Mouse (Mus musculus) embryonic facial prominence, embryonic 14.5 days (tissue): ENCODE results near the gene Pcnx3. TPM values are rescaled to one million over a fixed set of nuclear protein-coding genes. Genes with fewer than 3 reads are reported as not detected.
A peak's percentile ranks its signal among the peaks of the same experiment; 100 is the strongest.

Experiments used
- ATAC-seq: fragments of 200-750 bp; cut with Nextera tagmentation; 2 replicates; pipeline ENCODE4 v1.8.0; 2017; ENCODE audit warnings: low read depth, moderate number of reproducible peaks, moderate TSS enrichment
- DNase-seq: peaks from one replicate; pipeline ENCODE4 v3.0.0-alpha.2; 2015; ENCODE audit warnings: low spot score
- H3K27ac ChIP-seq: fragments of 300-500 bp; sonication (generic); replicated peaks from 2 replicates; pipeline ENCODE4 v1.5.1; 2014; ENCODE audit warnings: low read depth, mild to moderate bottlenecking, low read length, moderate library complexity
- H3K27me3 ChIP-seq: fragments of 300-500 bp; sonication (generic); replicated peaks from 2 replicates; pipeline ENCODE4 v1.6.1; 2014; ENCODE audit warnings: low read length; ENCODE audit not compliant: control insufficient read depth, insufficient read depth
- H3K36me3 ChIP-seq: fragments of 300-500 bp; sonication (generic); 2 replicates; pipeline ENCODE4 v1.6.1; 2014; ENCODE audit warnings: low read length, mixed read lengths; ENCODE audit not compliant: control insufficient read depth, insufficient read depth
- H3K4me1 ChIP-seq: fragments of 300-500 bp; sonication (generic); 2 replicates; pipeline ENCODE4 v1.6.1; 2014; ENCODE audit warnings: antibody characterized with exemption, low read length; ENCODE audit not compliant: control insufficient read depth, insufficient read depth
- H3K4me2 ChIP-seq: fragments of 300-500 bp; sonication (generic); 2 replicates; pipeline ENCODE4 v1.6.1; 2014; ENCODE audit warnings: low read depth, mild to moderate bottlenecking, low read length, moderate library complexity, mixed read lengths
- H3K4me3 ChIP-seq: fragments of 300-500 bp; sonication (generic); 2 replicates; pipeline ENCODE4 v1.5.1; 2014; ENCODE audit warnings: low read depth, mild to moderate bottlenecking, low read length
- H3K9ac ChIP-seq: fragments of 300-500 bp; sonication (generic); 2 replicates; pipeline ENCODE4 v1.6.1; 2014; ENCODE audit warnings: low read depth, mild to moderate bottlenecking, low read length, moderate library complexity, mixed read lengths
- H3K9me3 ChIP-seq: fragments of 300-500 bp; sonication (generic); 2 replicates; pipeline ENCODE4 v1.6.1; 2016; ENCODE audit warnings: low read length; ENCODE audit not compliant: control insufficient read depth
- WGBS: fragments of 180-500 bp; shearing (Covaris S2); extraction: QIAGEN DNeasy Blood & Tissue Kit; methylation state at CpG from one replicate; pipeline ENCODE4 v1.1.7; 2014; 5-methylcytosine and 5-hydroxymethylcytosine counted together
- polyA plus RNA-seq: library from polyadenylated mRNA; unstranded; fragments of >200 nt; fragmentation: Nextera tagmentation; extraction: Ambion mirVana; gene quantifications from 2 replicates; pipeline ENCODE4 v1.2.1, GENCODE M21; 2014

Pcnx3 gene
- polyA plus RNA-seq, 1 experiment from 2014 or later, result 24.1 TPM

GRCm38 (mm10) chr19:5715793-5716688 lies 27.3 kb upstream of the Pcnx3 start:
- H3K9me3 ChIP-seq, result no peaks in the 10 kb centered on the region
- H3K27me3 ChIP-seq, result no peaks in the 10 kb centered on the region
- ATAC-seq (peak; percentile 38), DNase-seq (peak; percentile 21)
- peak overlapping the region; percentile 20; the same call in 1 of the 2 replicates for H3K4me2 ChIP-seq
- 0 out of 2 replicates have a peak overlapping the region, but pooled peaks have one; percentile 25 for H3K9ac ChIP-seq
- H3K4me3 ChIP-seq, result no peak overlapping the region
- peaks cover 11% of the 10 kb centered on the region; the same call in 1 of the 2 replicates for H3K4me1 ChIP-seq
- no peak overlapping the region for H3K27ac ChIP-seq
- H3K36me3 ChIP-seq, result peaks cover 66% of the 10 kb centered on the region
- WGBS, result 32% methylated on average over 43 of the region's 43 CpGs

- H3K4me3 ChIP-seq, result no peak overlapping the region
- H3K4me1 ChIP-seq, result peaks cover 11% of the 10 kb centered on the region; the same call in 1 of the 2 replicates
- no peaks in the 10 kb centered on the region for H3K27me3 ChIP-seq
- H3K4me2 ChIP-seq, result no peak overlapping the region
- H3K27ac ChIP-seq, result peak overlapping the region; percentile 53
- peak; percentile 84 for DNase-seq
- WGBS, result 0% methylated on average over 1 of the region's 2 CpGs
- peaks cover 62% of the 10 kb centered on the region for H3K36me3 ChIP-seq
- no peaks in the 10 kb centered on the region for H3K9me3 ChIP-seq
- H3K9ac ChIP-seq, result no peak overlapping the region
- peak; percentile 65 for ATAC-seq
These were observed 25.0 kb upstream of the Pcnx3 start for GRCm38 (mm10) chr19:5713730-5714129.

DNA sequence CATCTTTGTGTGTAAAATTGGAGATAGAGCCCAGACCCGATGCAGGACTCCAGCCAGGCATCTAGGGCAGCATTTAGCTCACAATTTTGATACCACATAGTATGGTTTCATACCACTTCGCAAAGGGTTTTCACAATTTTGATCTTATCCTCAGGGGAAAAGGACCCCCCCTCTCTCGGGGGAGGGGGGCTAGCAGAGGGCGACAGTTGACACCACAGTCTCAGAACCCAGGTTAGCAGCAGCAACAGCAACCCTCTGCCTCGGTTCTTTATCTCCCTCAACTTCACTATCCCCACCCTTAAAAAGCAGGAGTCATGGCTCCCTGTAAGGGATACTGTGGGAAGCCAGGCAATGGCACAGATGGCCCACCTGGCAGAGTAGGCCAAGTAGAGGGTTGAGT lies 24.5 kb upstream of the Pcnx3 start:
- DNase-seq, result no peak
- Histone ChIP-seq H3K27ac (peak overlapping the region; percentile 53), H3K9me3 (no peaks in the 10 kb centered on the region), H3K4me1 (peaks cover 11% of the 10 kb centered on the region; the same call in 1 of the 2 replicates), H3K36me3 (peaks cover 62% of the 10 kb centered on the region), H3K4me2 (no peak overlapping the region), H3K9ac (no peak overlapping the region), H3K4me3 (no peak overlapping the region), H3K27me3 (no peaks in the 10 kb centered on the region)
- ATAC-seq, result no peak
- WGBS, result 61% methylated on average over 5 of the region's 5 CpGs

DNA sequence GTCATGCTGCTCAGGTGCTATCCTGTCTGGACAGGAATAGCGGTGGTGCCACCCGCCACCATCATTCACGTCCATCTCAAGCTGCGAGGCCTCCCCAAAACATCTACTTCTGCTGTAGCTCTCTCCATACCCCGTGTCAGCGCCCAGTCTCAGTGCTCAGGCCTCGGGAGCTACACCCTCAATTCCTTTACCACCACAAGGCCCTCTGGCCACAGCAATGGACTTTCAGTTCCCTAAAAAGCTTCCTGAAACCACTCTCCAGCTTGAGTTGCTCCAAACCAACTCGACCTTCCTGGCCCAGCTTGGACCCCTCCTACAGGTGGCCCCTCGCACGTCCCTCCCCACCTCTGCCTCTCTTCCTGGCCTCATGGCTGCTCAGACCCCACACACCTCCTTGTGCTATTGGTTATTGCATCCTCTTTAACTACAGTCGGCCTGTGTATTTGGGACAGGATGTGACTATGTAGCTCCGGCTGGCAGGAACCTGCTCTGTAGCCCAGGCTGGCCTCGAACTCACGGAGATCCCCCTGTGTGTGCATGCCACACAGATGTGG lies 23.3 kb upstream of the Pcnx3 start:
- Histone ChIP-seq H3K4me3 (no peak overlapping the region), H3K4me1 (peaks cover 11% of the 10 kb centered on the region; the same call in 1 of the 2 replicates), H3K27ac (no peak overlapping the region), H3K9me3 (no peaks in the 10 kb centered on the region), H3K4me2 (no peak overlapping the region), H3K36me3 (peaks cover 74% of the 10 kb centered on the region), H3K9ac (no peak overlapping the region), H3K27me3 (no peaks in the 10 kb centered on the region)
- DNase-seq (no peak), ATAC-seq (no peak)
- WGBS, result 93% methylated on average over 14 of the region's 14 CpGs

GRCm38 (mm10) chr19:5711218-5711617 lies 22.5 kb upstream of the Pcnx3 start:
- 23% methylated on average over 3 of the region's 3 CpGs for WGBS
- ATAC-seq (no peak; the same call in 1 of the 2 replicates), DNase-seq (peak; percentile 73)
- no peak overlapping the region for H3K27ac ChIP-seq
- H3K36me3 ChIP-seq, result peaks cover 74% of the 10 kb centered on the region
- no peaks in the 10 kb centered on the region for H3K27me3 ChIP-seq
- no peak overlapping the region for H3K4me2 ChIP-seq
- no peak overlapping the region for H3K9ac ChIP-seq
- no peaks in the 10 kb centered on the region for H3K9me3 ChIP-seq
- no peak overlapping the region for H3K4me3 ChIP-seq
- H3K4me1 ChIP-seq, result peaks cover 11% of the 10 kb centered on the region; the same call in 1 of the 2 replicates

GRCm38 (mm10) chr19:5710581-5710980 lies 21.9 kb upstream of the Pcnx3 start:
- 77% methylated on average over 8 of the region's 8 CpGs for WGBS
- Histone ChIP-seq H3K4me2 (no peak overlapping the region), H3K27me3 (no peaks in the 10 kb centered on the region), H3K4me1 (peaks cover 11% of the 10 kb centered on the region; the same call in 1 of the 2 replicates), H3K36me3 (peaks cover 73% of the 10 kb centered on the region), H3K9ac (no peak overlapping the region), H3K27ac (no peak overlapping the region), H3K9me3 (no peaks in the 10 kb centered on the region), H3K4me3 (no peak overlapping the region)
- DNase-seq (no peak), ATAC-seq (no peak)

DNA sequence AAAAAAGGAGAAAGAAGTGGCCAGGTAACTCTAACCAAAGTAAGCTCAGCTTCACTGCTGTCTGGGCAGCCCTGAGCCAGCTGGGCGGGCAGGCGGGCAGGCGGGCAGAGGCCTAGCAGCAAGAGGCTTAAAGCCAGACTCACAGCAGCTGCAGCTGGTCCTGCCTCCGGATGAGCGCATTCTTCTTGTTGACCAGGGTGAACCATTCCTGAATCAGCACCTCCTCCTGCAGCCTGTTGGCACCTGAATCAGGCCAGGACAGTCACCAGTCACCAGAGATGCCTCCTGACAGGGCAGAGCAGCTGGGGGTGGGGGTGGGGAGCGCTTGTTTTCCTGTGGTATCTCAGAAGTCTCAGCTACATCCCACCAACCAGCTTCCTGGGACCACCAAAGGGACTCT lies 21.4 kb upstream of the Pcnx3 start:
- no peak overlapping the region for H3K9ac ChIP-seq
- 84% methylated on average over 6 of the region's 6 CpGs for WGBS
- no peaks in the 10 kb centered on the region for H3K27me3 ChIP-seq
- H3K27ac ChIP-seq, result no peak overlapping the region
- no peak overlapping the region for H3K4me3 ChIP-seq
- no peak overlapping the region for H3K4me2 ChIP-seq
- no peaks in the 10 kb centered on the region for H3K9me3 ChIP-seq
- ATAC-seq (no peak), DNase-seq (no peak)
- peaks cover 69% of the 10 kb centered on the region for H3K36me3 ChIP-seq
- H3K4me1 ChIP-seq, result peaks cover 11% of the 10 kb centered on the region

DNA sequence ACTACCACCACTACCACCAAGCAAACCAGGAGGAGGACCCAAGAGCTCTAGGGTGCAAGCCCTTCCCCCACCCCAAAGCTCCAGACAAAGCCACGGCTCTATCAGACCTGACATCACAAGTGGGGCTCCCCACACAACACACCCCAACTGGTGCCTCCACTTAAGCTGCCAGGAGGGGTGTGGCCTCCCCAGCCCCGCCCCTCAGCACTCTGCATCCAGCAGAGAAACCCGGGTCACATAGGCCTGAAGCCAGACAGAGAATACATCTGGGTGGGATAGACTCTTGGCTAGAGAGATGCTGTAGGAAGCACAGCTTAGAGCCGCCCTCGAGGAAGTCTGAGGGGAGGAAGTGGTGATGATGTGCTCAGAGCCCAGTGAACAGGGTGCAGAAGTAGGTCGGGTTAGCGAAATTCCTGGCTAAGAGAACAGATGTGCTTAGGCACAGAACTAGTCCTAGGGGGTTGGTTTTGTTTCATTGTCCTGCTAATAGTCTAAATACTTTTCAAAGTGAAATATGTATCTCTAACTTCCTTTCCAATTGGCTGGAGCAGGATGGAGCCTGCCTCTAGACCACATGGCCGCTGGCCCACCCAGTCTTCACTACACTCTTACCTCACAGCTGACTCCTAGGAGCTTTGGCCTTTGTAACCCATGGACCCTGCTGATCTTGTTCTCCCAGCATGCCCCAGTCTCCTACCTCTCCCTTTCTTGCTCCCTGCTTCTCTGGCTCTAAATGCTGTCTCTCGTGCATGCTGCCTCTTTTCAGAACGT lies 16.3 kb upstream of the Pcnx3 start:
- peak overlapping the region; percentile 1; the same call in 1 of the 2 replicates for H3K4me2 ChIP-seq
- peak overlapping the region; percentile 72 for H3K27ac ChIP-seq
- no peak overlapping the region for H3K4me3 ChIP-seq
- H3K36me3 ChIP-seq, result peaks cover 71% of the 10 kb centered on the region
- peak; percentile 69 for ATAC-seq
- H3K9ac ChIP-seq, result 0 out of 2 replicates have a peak overlapping the region, but pooled peaks have one; percentile 38
- no peaks in the 10 kb centered on the region for H3K9me3 ChIP-seq
- no peaks in the 10 kb centered on the region for H3K27me3 ChIP-seq
- peak; percentile 78 for DNase-seq
- 30% methylated on average over 10 of the region's 10 CpGs for WGBS
- no peaks in the 10 kb centered on the region; the same call in 1 of the 2 replicates for H3K4me1 ChIP-seq
